Mouse (Mus musculus) neural tube, embryonic 12.5 days (tissue): ENCODE data around the gene Itga4. TPM values are rescaled to one million over a fixed set of nuclear protein-coding genes. Genes with fewer than 3 reads are reported as not detected.

ENCODE experiments used
- ATAC-seq: fragments of 200-750 bp; cut with Nextera tagmentation; 2 replicates; pipeline ENCODE4 v1.8.0; 2017; ENCODE audit warnings: low read depth, mild to moderate bottlenecking, moderate TSS enrichment, moderate library complexity; ENCODE audit not compliant: low FRiP score
- H3K27ac ChIP-seq: fragments of 300-500 bp; sonication (generic); 2 replicates; pipeline ENCODE4 v1.5.1; 2016
- H3K27me3 ChIP-seq: fragments of 300-500 bp; sonication (generic); replicated peaks from 2 replicates; pipeline ENCODE4 v1.6.1; 2016; ENCODE audit warnings: mild to moderate bottlenecking
- H3K36me3 ChIP-seq: fragments of 300-500 bp; sonication (generic); 2 replicates; pipeline ENCODE4 v1.6.1; 2016; ENCODE audit warnings: mild to moderate bottlenecking
- H3K4me1 ChIP-seq: fragments of 300-500 bp; sonication (generic); 2 replicates; pipeline ENCODE4 v1.6.1; 2016
- H3K4me2 ChIP-seq: fragments of 300-500 bp; sonication (generic); replicated peaks from 2 replicates; pipeline ENCODE4 v1.6.1; 2016; ENCODE audit warnings: mild to moderate bottlenecking
- H3K4me3 ChIP-seq: fragments of 300-500 bp; sonication (generic); 2 replicates; pipeline ENCODE4 v1.5.1; 2016
- H3K9ac ChIP-seq: fragments of 300-500 bp; sonication (generic); 2 replicates; pipeline ENCODE4 v1.6.1; 2016; ENCODE audit warnings: mild to moderate bottlenecking
- H3K9me3 ChIP-seq: fragments of 300-500 bp; sonication (generic); 2 replicates; pipeline ENCODE4 v1.6.1; 2016; ENCODE audit warnings: mild to moderate bottlenecking
- WGBS: fragments of 180-500 bp; shearing (Covaris S2); methylation state at CpG from one replicate; pipeline ENCODE4 v1.1.7; 2016; 5-methylcytosine and 5-hydroxymethylcytosine counted together
- polyA plus RNA-seq: library from polyadenylated mRNA; unstranded; fragments of >200 nt; fragmentation: Nextera tagmentation; extraction: Ambion mirVana; gene quantifications from 2 replicates; pipeline ENCODE4 v1.2.1, GENCODE M21; 2016

The Itga4 gene
- polyA plus RNA-seq, result 6.9 and 7.2 TPM in 2 replicates

GRCm38 (mm10) chr2:79255192-79256000, at the start of gene Itga4:
Itga4 (plus strand) TSS chr2:79255426.
- Histone ChIP-seq H3K27ac (no peak within 1 kb of the TSS), H3K9me3 (no peaks in the 10 kb centered on the region), H3K27me3 (no peaks in the 10 kb centered on the region), H3K36me3 (no peaks in the 10 kb centered on the region), H3K9ac (peak within 1 kb of the TSS; percentile 53), H3K4me1 (peaks cover 16% of the 10 kb centered on the region), H3K4me3 (peak within 1 kb of the TSS; percentile 46), H3K4me2 (peak within 1 kb of the TSS; percentile 95)
- peak; percentile 92 for ATAC-seq
- under 1% methylated on average over 41 of the region's 41 CpGs for WGBS

DNA sequence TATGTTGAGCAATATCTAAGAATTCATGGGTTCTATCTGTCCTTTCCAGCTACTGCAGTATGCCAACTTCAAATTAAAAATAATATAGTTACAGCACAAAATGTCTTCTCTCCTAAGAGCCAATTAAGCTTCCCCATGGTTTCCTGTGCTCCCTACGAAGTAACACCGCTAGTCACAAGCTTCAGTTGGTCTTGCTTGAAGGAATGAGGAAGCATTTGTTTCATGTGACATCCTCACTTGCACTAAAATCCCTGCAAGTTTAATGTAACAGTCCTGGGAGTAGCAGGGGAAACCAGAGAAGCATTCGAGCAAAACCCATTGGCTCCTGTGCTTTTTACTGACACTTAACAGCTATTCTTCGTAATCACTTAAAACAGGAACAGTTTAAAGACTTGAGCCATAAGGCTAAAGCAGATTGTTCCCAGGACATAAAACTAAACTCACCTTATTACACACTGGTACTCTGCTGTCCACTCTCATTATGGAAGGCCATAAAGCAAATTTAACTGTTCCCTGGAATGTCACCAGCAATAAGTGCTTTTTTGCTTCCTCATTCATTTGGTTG, 49.0 kb upstream of the Itga4 start:
- Histone ChIP-seq H3K9me3 (no peaks in the 10 kb centered on the region), H3K4me1 (no peaks in the 10 kb centered on the region), H3K27me3 (no peaks in the 10 kb centered on the region), H3K36me3 (no peaks in the 10 kb centered on the region), H3K4me2 (no peak overlapping the region), H3K27ac (no peak overlapping the region), H3K4me3 (no peak overlapping the region), H3K9ac (no peak overlapping the region)
- 62% methylated on average over 4 of the region's 4 CpGs for WGBS
- ATAC-seq, result no peak

DNA sequence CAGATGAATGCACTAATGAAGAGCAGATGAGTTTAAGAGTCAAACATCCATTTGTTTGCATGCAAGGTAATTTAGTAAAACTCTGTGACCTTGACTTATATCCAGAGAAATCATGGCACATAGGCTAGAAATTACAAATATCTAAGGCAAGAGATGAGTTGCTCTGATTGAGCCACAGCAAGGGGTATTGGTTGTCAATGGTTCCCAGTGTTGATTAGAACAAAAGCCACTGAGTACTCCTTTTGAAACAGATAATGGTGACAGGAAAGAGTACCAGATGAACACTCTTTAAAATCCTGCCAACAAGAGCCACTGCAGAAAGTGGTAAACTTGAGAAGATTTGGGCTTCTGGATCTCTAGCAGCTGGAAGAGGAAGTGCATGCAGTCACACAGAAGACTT, 40.2 kb upstream of the Itga4 start:
- no peaks in the 10 kb centered on the region for H3K4me1 ChIP-seq
- ATAC-seq, result no peak

GRCm38 (mm10) chr2:79215479-79215878, 39.7 kb upstream of the Itga4 start:
- Histone ChIP-seq H3K27ac (no peak overlapping the region), H3K9ac (no peak overlapping the region), H3K4me3 (no peak overlapping the region), H3K36me3 (no peaks in the 10 kb centered on the region), H3K4me2 (no peak overlapping the region), H3K27me3 (no peaks in the 10 kb centered on the region), H3K9me3 (no peaks in the 10 kb centered on the region), H3K4me1 (no peaks in the 10 kb centered on the region)
- WGBS, result 73% methylated on average over 3 of the region's 3 CpGs
- ATAC-seq, result no peak

More for the DNA sequence above, 40.2 kb upstream of the Itga4 start:
- no peak overlapping the region for H3K9ac ChIP-seq
- H3K4me2 ChIP-seq, result no peak overlapping the region
- H3K9me3 ChIP-seq, result no peaks in the 10 kb centered on the region
- H3K36me3 ChIP-seq, result no peaks in the 10 kb centered on the region
- no peak overlapping the region for H3K27ac ChIP-seq
- no peak overlapping the region for H3K4me3 ChIP-seq
- H3K27me3 ChIP-seq, result no peaks in the 10 kb centered on the region

DNA sequence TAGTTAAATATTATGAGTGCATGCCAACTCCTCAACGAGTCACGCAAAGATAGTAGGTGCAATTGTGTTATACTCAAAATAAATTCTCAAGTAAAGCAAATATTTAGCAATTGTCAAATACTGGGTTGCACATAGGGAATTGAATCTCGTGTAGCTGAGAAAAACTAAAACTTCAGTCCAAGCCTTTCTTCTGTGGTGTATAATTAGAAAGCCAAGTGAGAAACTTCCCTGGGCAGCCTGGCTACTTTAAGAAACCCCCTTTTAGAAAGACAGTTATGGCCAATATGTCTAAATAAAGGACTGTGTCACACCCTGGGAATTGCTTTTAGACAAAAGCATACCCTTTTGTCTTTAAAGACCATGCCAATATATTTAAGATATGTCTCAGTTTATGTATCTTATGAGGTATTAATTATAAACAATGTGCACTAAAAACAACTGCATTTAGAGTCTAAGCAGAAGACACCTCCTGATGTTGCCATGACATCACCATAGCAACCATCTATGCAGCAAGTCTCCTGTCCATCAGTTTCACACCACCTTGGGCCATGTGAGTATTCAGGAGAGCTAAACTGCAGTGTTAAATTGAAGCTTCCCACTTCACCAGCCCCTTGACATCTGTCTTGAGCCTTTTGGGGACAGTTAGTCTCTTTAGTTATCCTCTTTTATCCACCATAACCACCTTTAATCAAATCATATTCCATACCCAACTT, 30.4 kb upstream of the Itga4 start:
- Histone ChIP-seq H3K4me3 (no peak overlapping the region), H3K36me3 (no peaks in the 10 kb centered on the region), H3K9me3 (no peaks in the 10 kb centered on the region), H3K4me1 (no peaks in the 10 kb centered on the region), H3K27ac (no peak overlapping the region), H3K4me2 (no peak overlapping the region), H3K9ac (no peak overlapping the region), H3K27me3 (no peaks in the 10 kb centered on the region)
- no peak for ATAC-seq
- 84% methylated on average over 3 of the region's 3 CpGs for WGBS

- H3K4me3 ChIP-seq, result no peak overlapping the region
- no peak overlapping the region for H3K27ac ChIP-seq
- no peak overlapping the region for H3K4me2 ChIP-seq
- no peaks in the 10 kb centered on the region for H3K27me3 ChIP-seq
- no peak overlapping the region for H3K9ac ChIP-seq
- ATAC-seq, result no peak
- no peaks in the 10 kb centered on the region for H3K4me1 ChIP-seq
- WGBS, result 87% methylated on average over 4 of the region's 4 CpGs
- H3K36me3 ChIP-seq, result no peaks in the 10 kb centered on the region
- H3K9me3 ChIP-seq, result no peaks in the 10 kb centered on the region
Measured at GRCm38 (mm10) chr2:79227805-79228241, 27.4 kb upstream of the Itga4 start.

DNA sequence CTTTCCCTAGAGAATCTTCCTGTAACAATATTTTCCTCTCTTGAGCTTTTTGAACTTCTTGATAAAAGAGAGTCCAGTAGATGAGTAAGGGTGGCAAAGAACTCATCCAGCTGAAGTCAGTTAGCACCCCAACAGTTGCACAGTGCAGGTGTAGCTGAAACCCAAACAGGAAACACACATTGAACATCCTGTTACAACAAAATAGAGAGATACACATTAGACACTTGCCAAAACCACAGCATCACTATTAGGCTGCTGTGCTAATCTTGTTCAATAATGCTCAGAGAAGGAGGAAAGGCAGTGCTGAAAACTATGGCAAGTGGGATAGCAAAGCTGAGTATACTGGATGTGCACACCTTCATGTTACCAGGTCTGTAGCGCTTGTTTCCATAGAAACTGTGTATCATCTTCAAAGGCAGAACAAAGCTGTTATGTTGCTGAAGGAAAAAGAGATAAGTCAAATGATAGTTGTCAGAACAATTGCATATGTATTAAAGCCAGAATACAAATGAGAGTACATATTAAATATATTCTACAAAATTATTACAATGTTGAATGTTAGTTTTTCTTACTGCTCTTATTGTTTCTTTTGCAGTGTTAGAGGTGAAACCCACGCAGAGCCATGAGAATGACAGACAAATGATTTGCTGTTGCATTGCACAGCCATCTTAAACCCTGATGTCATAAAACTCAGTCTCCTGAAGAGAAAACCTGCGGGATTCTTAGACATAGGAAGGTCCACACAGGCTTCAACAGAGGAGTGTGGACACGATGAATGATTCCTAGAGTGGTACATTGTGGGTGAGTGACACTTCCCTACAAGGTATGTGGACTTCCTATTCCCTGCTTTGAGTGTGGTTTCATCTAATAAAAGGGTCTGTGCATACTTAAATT, 23.9 kb upstream of the Itga4 start:
- no peaks in the 10 kb centered on the region for H3K36me3 ChIP-seq
- H3K9ac ChIP-seq, result no peak overlapping the region
- no peak overlapping the region for H3K4me3 ChIP-seq
- no peaks in the 10 kb centered on the region for H3K9me3 ChIP-seq
- H3K27me3 ChIP-seq, result no peaks in the 10 kb centered on the region
- no peaks in the 10 kb centered on the region for H3K4me1 ChIP-seq
- no peak overlapping the region for H3K27ac ChIP-seq
- no peak overlapping the region for H3K4me2 ChIP-seq
- 89% methylated on average over 4 of the region's 4 CpGs for WGBS
- no peak for ATAC-seq

- Histone ChIP-seq H3K9ac (no peak overlapping the region), H3K4me1 (no peaks in the 10 kb centered on the region), H3K9me3 (no peaks in the 10 kb centered on the region), H3K27me3 (no peaks in the 10 kb centered on the region), H3K4me3 (no peak overlapping the region), H3K36me3 (no peaks in the 10 kb centered on the region), H3K27ac (no peak overlapping the region), H3K4me2 (no peak overlapping the region)
- ATAC-seq, result no peak
- 87% methylated on average over 8 of the region's 8 CpGs for WGBS
Measured at GRCm38 (mm10) chr2:79235767-79236487, 19.3 kb upstream of the Itga4 start.

DNA sequence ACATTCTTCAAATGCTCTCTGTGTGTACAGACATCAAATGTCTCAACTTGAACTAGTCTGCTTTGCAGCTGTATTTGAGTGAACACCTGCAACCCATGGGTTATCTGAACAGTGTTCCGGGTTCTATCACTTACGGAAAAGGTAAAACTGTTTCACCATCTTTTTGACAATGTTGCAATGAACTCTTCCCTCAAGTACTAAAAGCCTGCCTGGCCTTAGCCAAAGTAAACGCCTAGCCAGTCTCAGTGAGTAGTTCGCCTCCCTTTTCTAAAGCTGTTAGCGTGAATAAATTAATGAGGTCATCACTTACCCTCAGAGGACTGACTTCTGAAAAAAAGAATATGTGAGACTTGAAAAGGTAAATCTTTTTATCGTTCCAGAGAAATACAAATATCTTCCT, 18.0 kb upstream of the Itga4 start:
- H3K27ac ChIP-seq, result no peak overlapping the region
- no peak for ATAC-seq
- no peaks in the 10 kb centered on the region for H3K27me3 ChIP-seq
- H3K9me3 ChIP-seq, result no peaks in the 10 kb centered on the region
- 82% methylated on average over 6 of the region's 6 CpGs for WGBS
- no peaks in the 10 kb centered on the region for H3K4me1 ChIP-seq
- H3K36me3 ChIP-seq, result no peaks in the 10 kb centered on the region
- H3K4me2 ChIP-seq, result no peak overlapping the region
- no peak overlapping the region for H3K9ac ChIP-seq
- no peak overlapping the region for H3K4me3 ChIP-seq

DNA sequence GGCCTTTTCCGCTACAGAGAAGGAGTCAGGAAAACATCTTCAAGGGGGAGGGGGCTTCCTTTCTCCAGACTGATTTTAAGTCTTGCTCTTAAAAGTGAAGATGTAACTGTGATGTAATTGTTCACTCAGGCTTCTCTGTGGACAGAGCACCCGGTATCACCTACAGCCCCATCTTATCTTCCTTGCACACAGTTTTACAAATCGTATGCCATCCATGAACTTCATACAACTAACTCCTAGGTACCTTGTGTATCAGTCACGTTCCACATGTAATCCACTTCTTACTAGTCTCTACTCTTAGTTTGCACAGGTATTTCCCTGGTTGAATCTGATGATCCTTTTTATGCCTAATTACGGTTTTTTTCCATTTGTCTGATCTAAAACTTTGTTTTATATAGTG, 10.9 kb upstream of the Itga4 start:
- no peak for ATAC-seq
- Histone ChIP-seq H3K4me3 (no peak overlapping the region), H3K9ac (no peak overlapping the region), H3K9me3 (no peaks in the 10 kb centered on the region), H3K27me3 (no peaks in the 10 kb centered on the region), H3K36me3 (no peaks in the 10 kb centered on the region), H3K4me1 (no peaks in the 10 kb centered on the region), H3K27ac (no peak overlapping the region), H3K4me2 (no peak overlapping the region)
- 86% methylated on average over 5 of the region's 5 CpGs for WGBS

GRCm38 (mm10) chr2:79244743-79245142, 10.5 kb upstream of the Itga4 start:
- H3K27me3 ChIP-seq, result no peaks in the 10 kb centered on the region
- H3K4me1 ChIP-seq, result no peaks in the 10 kb centered on the region
- H3K4me3 ChIP-seq, result no peak overlapping the region
- no peaks in the 10 kb centered on the region for H3K36me3 ChIP-seq
- ATAC-seq, result no peak
- no peak overlapping the region for H3K27ac ChIP-seq
- H3K4me2 ChIP-seq, result no peak overlapping the region
- no peak overlapping the region for H3K9ac ChIP-seq
- no peaks in the 10 kb centered on the region for H3K9me3 ChIP-seq
- WGBS, result 91% methylated on average over 1 of the region's 1 CpGs
